Mouse (Mus musculus) C2C12 (cell line): Measurements from ENCODE around the gene Ppp1r36.

Source experiments
- CEBPB ChIP-seq: IDR thresholded peaks from one replicate; pipeline ENCODE4 v1.6.1; 2011; ENCODE audit warnings: low read depth, mild to moderate bottlenecking, control low read depth, moderate library complexity
- CTCF ChIP-seq: IDR thresholded peaks from one replicate; pipeline ENCODE4 v1.5.1; 2011; ENCODE audit not compliant: control insufficient read depth, insufficient read depth, insufficient read length
- FOSL1 ChIP-seq: IDR thresholded peaks from one replicate; pipeline ENCODE4 v1.8.0; 2011; ENCODE audit warnings: mild to moderate bottlenecking, low read length; ENCODE audit not compliant: poor library complexity, insufficient read depth, severe bottlenecking
- MAX ChIP-seq: IDR thresholded peaks from one replicate; pipeline ENCODE4 v1.6.1; 2011; ENCODE audit warnings: mild to moderate bottlenecking, control low read depth
- MYOD1 ChIP-seq: IDR thresholded peaks from one replicate; pipeline ENCODE4 v1.6.1; 2011; ENCODE audit warnings: low read depth; ENCODE audit not compliant: control insufficient read depth, insufficient read length
- USF1 ChIP-seq: IDR thresholded peaks from one replicate; pipeline ENCODE4 v1.6.1; 2011; ENCODE audit warnings: low read depth, mild to moderate bottlenecking, control low read depth, moderate library complexity

DNA sequence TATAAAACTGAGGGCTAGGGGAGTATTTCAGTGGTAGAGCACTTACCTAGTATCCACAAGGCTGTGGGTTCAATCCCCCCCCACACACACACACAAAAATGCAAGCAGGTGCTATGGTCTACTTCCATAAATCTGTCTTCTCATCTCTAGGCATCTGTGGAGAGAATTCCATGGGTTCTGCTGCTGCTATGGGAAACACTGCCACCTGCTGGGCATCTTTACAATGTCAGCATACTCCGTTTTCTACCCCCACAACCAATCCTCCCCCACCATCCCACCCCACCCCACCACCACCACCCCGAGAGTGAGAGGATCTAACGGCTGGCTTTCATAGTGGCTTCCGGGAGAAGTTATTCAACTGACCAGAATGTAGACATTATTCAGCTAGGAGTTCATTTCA, 54.7 kb downstream of the Ppp1r36 start:
- TF ChIP-seq CTCF: peak; percentile 73
- no peak for TF ChIP-seq FOSL1
- TF ChIP-seq MYOD1: peak; percentile 13
- no peak for TF ChIP-seq CEBPB
- TF ChIP-seq USF1: no peak
- no peak for TF ChIP-seq MAX
